Mouse (Mus musculus) lung, embryonic 14.5 days (tissue): Measurements from ENCODE around the gene Slc25a18. TPM values are rescaled to one million over a fixed set of nuclear protein-coding genes. Genes with fewer than 3 reads are reported as not detected.

Source experiments
- ATAC-seq: fragments of 200-750 bp; cut with Nextera tagmentation; 2 replicates; pipeline ENCODE4 v1.8.0; 2017; ENCODE audit warnings: mild to moderate bottlenecking, moderate TSS enrichment, moderate library complexity; ENCODE audit not compliant: insufficient read depth
- DNase-seq: peaks from one replicate; pipeline ENCODE4 v3.0.0-alpha.2; 2015
- H3K27ac ChIP-seq: fragments of 300-500 bp; sonication (generic); 2 replicates; pipeline ENCODE4 v1.5.1; 2014; ENCODE audit warnings: low read depth, mild to moderate bottlenecking, moderate library complexity
- H3K27me3 ChIP-seq: fragments of 300-500 bp; sonication (generic); 2 replicates; pipeline ENCODE4 v1.6.1; 2014; ENCODE audit warnings: low read length, control low read depth; ENCODE audit not compliant: insufficient read depth
- H3K36me3 ChIP-seq: fragments of 300-500 bp; sonication (generic); 2 replicates; pipeline ENCODE4 v1.6.1; 2014; ENCODE audit warnings: control low read depth; ENCODE audit not compliant: insufficient read depth
- H3K4me1 ChIP-seq: fragments of 300-500 bp; sonication (generic); 2 replicates; pipeline ENCODE4 v1.6.1; 2014; ENCODE audit warnings: antibody characterized with exemption, control low read depth; ENCODE audit not compliant: insufficient read depth
- H3K4me2 ChIP-seq: fragments of 300-500 bp; sonication (generic); 2 replicates; pipeline ENCODE4 v1.6.1; 2014; ENCODE audit warnings: mild to moderate bottlenecking
- H3K4me3 ChIP-seq: fragments of 300-500 bp; sonication (generic); 2 replicates; pipeline ENCODE4 v1.5.1; 2014; ENCODE audit warnings: low read depth, low read length
- H3K9ac ChIP-seq: fragments of 300-500 bp; sonication (generic); 2 replicates; pipeline ENCODE4 v1.6.1; 2014
- H3K9me3 ChIP-seq: fragments of 300-500 bp; sonication (generic); 2 replicates; pipeline ENCODE4 v1.6.1; 2016; ENCODE audit warnings: low read depth, low read length, control low read depth
- CTCF ChIP-seq: IDR thresholded peaks from 2 replicates; pipeline ENCODE4 v1.5.1; 2016; ENCODE audit warnings: antibody characterized with exemption, low read depth
- WGBS: fragments of 180-500 bp; shearing (Covaris S2); extraction: QIAGEN DNeasy Blood & Tissue Kit; methylation state at CpG from one replicate; pipeline ENCODE4 v1.1.7; 2014; 5-methylcytosine and 5-hydroxymethylcytosine counted together
- polyA plus RNA-seq: library from polyadenylated mRNA; unstranded; fragments of >200 nt; fragmentation: Nextera tagmentation; extraction: Ambion mirVana; gene quantifications from 2 replicates; pipeline ENCODE4 v1.2.1, GENCODE M21; 2014

Slc25a18 gene
- polyA plus RNA-seq, 1 experiment from 2014 or later = 0.09 TPM

DNA sequence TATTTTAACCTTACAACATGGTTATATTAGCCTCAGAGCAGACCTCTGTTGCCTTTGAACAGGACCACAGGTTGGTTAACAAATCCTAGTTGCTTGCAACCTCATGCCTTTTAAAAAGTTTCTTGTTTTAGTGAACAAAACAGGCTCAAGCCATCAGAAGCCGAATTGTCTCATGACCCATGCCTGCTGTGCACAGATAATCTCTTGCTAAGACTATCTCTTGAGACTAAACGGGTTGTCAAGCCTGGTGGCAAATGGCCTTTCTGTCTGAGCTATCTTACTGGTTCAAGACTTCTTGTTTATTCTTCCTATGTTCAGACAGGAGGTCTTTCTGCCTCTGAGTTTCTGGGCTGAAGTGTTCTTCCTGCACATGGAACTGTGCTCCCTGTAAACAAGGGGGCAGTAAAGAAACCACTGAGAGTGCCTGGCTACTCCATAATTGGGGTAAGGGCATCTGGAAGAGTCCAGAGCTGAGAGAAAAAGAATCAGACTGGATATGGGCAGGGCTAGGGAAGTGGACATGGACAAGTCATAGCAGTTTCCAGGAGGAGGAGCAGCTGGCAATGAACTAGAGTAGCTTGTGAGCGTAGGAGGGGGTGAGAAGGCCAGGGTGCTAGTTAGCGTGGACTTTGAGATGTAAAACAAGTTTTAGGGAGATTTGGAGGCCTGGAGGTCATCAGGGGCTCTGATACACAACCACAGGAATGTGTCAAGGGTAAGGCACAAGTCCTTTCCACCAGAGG, 57.7 kb downstream of the Slc25a18 start:
- no peak for ATAC-seq
- TF ChIP-seq CTCF = no peak

DNA sequence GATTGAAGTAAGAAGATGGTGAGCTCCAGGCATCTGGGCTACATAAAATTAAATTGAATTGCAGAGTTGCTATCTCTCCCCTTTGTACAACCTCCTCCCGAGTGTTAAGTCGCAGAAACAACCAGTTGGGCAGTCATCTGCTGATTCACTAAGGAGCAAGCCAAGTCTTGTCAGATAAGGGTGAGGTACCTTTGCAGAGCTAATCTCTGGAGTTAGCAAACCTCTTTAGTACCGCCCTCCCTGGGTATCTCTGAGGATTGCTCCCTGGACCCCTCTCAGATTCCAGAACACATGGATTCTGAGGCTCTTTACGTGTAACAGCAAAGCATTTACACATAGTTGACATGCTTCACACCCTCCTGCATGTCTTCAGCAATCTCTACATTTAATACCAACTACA, 58.7 kb downstream of the Slc25a18 start:
- no peak overlapping the region for H3K9ac ChIP-seq
- no peak for TF ChIP-seq CTCF
- no peak overlapping the region; the same call in 1 of the 2 replicates for H3K27ac ChIP-seq
- no peak overlapping the region for H3K4me3 ChIP-seq
- H3K4me2 ChIP-seq = no peak overlapping the region
- H3K27me3 ChIP-seq = no peaks in the 10 kb centered on the region
- H3K9me3 ChIP-seq = no peaks in the 10 kb centered on the region
- H3K4me1 ChIP-seq = peaks cover under 1% of the 10 kb centered on the region; the same call in 1 of the 2 replicates
- H3K36me3 ChIP-seq = no peaks in the 10 kb centered on the region
- DNase-seq (no peak), ATAC-seq (no peak)
- 57% methylated on average over 4 of the region's 4 CpGs for WGBS

More for the DNA sequence above, 57.7 kb downstream of the Slc25a18 start:
- Histone ChIP-seq H3K9ac (no peak overlapping the region), H3K4me2 (no peak overlapping the region), H3K9me3 (no peaks in the 10 kb centered on the region), H3K36me3 (no peaks in the 10 kb centered on the region), H3K4me1 (no peaks in the 10 kb centered on the region; the same call in 1 of the 2 replicates), H3K27ac (peak overlapping the region; percentile 30; the same call in 1 of the 2 replicates), H3K4me3 (no peak overlapping the region), H3K27me3 (no peaks in the 10 kb centered on the region)
- no peak for DNase-seq
- WGBS = 55% methylated on average over 4 of the region's 4 CpGs

DNA sequence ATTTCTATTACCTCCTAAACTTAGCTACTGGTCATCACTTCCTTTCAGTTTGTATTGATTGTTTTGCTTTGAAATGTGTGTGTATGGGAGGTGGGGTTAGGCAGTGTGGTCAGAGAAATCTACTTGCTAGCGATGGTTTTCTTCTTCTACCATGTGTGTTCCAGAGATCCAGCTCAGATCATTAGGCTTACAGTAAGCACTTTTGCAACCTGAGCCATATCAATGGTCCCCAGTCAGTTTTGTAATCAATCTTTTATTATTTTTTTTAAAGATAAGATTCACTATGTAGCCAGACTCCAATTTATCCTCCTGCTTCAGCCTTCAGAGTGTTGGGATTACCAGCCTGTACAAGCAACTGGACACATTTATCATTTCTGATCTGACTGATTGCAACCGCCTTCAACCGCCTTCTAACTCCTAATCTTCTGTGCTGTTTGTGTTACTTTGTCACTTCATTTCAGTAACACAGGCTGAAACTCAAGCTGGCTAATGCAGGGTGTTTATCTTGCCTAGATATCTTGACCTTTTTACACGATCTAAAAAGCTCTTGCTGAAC, 61.5 kb downstream of the Slc25a18 start:
- DNase-seq (no peak), ATAC-seq (no peak)
- Histone ChIP-seq H3K36me3 (no peaks in the 10 kb centered on the region), H3K4me2 (no peak overlapping the region), H3K9ac (no peak overlapping the region), H3K27ac (no peak overlapping the region), H3K4me3 (no peak overlapping the region), H3K27me3 (no peaks in the 10 kb centered on the region), H3K9me3 (no peaks in the 10 kb centered on the region), H3K4me1 (peaks cover 2% of the 10 kb centered on the region; the same call in 1 of the 2 replicates)
- TF ChIP-seq CTCF = no peak
- 52% methylated on average over 4 of the region's 4 CpGs for WGBS

DNA sequence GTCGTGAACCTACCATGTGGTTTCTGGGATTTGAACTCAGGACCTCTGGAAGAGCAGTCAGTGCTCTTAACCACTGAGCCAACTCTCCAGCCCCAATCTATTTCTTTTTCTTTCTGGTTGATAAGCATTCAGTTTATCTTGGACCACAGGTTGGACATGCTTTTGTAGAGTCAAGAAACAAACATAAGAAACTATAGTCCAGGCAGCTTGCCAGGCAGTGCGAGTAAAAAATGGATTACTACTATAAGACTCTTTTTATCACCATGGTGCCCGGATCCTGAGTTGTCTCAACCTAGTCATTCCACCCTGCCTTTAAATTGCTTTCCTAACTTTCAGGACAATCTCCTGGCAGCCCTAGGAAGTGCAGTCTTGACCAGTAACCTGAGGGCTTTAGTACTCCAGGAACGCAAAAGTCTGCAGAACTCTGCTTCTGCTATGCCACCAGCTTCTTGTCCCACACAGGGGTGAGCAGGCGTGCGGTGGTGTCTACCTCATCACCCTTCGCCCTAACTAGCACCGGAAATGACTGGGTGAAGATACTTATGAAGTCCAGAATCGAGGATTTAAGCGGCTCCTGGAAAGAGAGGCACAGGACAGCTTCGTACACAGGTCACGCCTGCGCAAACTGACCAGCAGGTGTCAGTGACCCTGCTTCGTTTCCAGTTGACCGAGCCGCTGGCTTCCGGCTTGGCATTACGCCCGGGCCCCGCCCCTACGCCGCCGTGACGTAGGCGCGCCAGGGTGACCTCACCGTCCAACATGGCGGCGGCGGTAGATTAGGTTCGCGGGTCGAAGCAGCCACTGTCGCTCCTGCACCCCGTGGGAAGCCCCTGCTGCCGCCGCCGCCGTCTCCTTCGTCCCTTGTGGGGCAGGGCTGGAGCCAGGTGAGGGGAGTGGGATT, 62.3 kb downstream of the Slc25a18 start, which contains the start of gene Bcl2l13:
Bcl2l13 (plus strand) TSS at position 739 of the 901 bp plus-strand sequence.
- H3K4me2 ChIP-seq = peak within 1 kb of the TSS; percentile 76
- 4% methylated on average over 40 of the region's 40 CpGs for WGBS
- DNase-seq (peak; percentile 95), ATAC-seq (peak; percentile 92)
- peak within 1 kb of the TSS; percentile 86 for H3K4me3 ChIP-seq
- peak within 1 kb of the TSS; percentile 98 for H3K9ac ChIP-seq
- H3K27ac ChIP-seq = peak within 1 kb of the TSS; percentile 96
- H3K9me3 ChIP-seq = no peaks in the 10 kb centered on the region
- no peaks in the 10 kb centered on the region for H3K27me3 ChIP-seq
- H3K4me1 ChIP-seq = peaks cover 2% of the 10 kb centered on the region; the same call in 1 of the 2 replicates
- H3K36me3 ChIP-seq = no peaks in the 10 kb centered on the region
- peak; percentile 64 for TF ChIP-seq CTCF

DNA sequence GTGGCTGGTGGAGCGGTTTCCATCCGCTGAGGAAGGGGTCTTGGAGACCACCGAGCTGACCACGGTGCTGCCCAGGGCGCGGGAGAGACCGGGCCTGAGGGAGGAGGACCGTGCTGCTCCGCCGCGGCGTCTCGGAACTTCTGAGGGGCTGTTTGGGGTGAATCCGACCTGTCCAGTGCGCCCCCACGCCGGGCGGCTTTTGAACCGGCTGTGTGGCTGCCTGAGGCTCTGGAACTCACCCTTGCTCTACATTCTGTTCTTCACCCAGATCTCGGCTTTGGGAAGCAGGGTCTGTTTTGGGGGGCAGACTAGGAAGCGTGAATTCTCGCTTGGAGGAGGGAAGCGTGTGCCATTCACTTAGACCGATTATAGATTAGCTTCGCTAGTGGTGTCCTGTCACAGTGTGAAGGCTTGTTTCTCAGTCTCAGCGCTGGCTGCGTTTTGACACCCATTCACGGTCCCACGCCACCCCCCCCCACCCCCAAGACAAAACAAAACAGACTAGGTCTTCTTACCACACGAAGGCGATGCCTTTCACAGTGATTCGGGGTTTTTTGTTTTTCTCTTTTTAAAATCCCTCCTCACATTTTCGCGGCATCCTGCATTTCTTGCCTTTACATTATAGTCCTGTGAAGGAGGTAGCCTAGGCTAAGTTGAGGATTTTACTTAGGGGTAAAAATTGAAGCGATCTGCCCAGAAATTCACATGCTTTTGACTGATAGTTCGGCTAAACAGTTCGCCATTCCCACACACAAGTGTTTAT, 63.2 kb downstream of the Slc25a18 start:
- DNase-seq (no peak), ATAC-seq (peak; percentile 76)
- peak overlapping the region; percentile 86 for H3K4me3 ChIP-seq
- peaks cover 2% of the 10 kb centered on the region; the same call in 1 of the 2 replicates for H3K4me1 ChIP-seq
- no peaks in the 10 kb centered on the region for H3K27me3 ChIP-seq
- H3K9me3 ChIP-seq = no peaks in the 10 kb centered on the region
- peak overlapping the region; percentile 76 for H3K4me2 ChIP-seq
- no peak for TF ChIP-seq CTCF
- peak overlapping the region; percentile 98 for H3K9ac ChIP-seq
- H3K36me3 ChIP-seq = no peaks in the 10 kb centered on the region
- peak overlapping the region; percentile 96 for H3K27ac ChIP-seq
- under 1% methylated on average over 37 of the region's 37 CpGs for WGBS

DNA sequence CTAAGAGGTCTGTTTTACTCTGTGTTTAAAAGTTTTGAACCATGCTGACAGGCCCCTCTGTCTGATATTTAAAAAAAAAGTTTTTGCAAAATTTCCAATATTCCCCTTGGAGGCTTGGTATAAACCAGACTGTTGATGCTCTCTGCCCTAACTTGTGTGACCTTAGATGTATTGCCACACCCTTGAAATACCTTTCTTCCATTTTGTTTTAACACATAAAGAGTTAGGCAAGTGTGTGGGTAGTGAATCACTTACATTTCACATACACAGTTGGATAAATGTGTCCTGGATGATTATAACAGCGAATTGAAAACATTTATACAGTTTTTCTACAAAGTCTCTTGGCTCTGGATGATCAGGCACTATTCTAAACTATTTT, 63.8 kb downstream of the Slc25a18 start:
- H3K4me3 ChIP-seq = peak overlapping the region; percentile 86
- no peaks in the 10 kb centered on the region for H3K36me3 ChIP-seq
- no peaks in the 10 kb centered on the region for H3K9me3 ChIP-seq
- no peak for ATAC-seq
- no peak overlapping the region for H3K27ac ChIP-seq
- H3K9ac ChIP-seq = peak overlapping the region; percentile 98
- H3K27me3 ChIP-seq = no peaks in the 10 kb centered on the region
- WGBS = 57% methylated on average over 1 of the region's 1 CpGs
- H3K4me1 ChIP-seq = peaks cover 2% of the 10 kb centered on the region; the same call in 1 of the 2 replicates
- H3K4me2 ChIP-seq = peak overlapping the region; percentile 76
- DNase-seq = peak; percentile 15
- TF ChIP-seq CTCF = no peak
